Mouse (Mus musculus) ES-CJ7 (cell line): Measurements from ENCODE around the gene Dppa4.

Experiments
- DNase-seq: peaks from one replicate; pipeline ENCODE4 v3.0.0; 2011; ENCODE audit warnings: low read depth, low spot score

Dppa4 gene

DNA sequence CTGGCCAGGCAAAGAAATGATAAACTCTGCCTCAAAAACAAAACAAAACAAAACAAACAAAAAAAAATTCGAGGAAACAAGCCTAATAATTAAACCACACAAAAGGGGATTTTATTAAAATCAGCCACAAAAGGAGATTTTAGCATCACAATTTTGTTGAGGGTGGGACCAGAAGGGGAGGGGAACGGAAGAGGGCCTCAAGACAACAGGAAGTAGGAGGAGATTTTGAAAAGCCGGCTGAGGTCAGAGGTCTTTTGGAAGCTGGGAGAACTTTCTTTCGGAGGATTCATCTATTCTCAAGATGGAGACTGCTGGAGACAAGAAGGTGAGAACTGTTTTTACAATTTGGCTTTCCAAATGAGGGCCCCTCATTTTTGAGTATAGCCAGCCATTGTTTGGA is at the start of gene Dppa4:
Gene Dppa4 (plus strand): TSS at position 217 of the 400 bp plus-strand sequence.
- peak; percentile 74 for DNase-seq

DNA sequence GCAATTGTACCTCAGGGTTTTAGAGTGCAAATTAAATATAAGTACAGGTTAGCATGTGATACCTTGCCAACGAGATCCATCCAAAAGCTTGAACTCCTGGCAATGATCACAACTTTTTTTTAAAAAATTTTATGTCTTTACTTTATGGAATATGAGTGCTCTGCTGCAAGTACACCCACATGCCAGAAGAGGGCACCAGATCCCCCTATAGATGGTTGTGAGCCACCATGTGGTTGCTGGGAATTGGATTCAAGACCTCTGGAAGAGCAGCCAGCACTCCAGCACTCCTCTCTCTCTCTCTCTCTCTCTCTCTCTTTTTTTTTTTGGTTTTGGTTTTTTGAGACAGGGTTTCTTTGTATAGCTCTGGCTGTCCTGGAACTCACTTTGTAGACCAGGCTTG is 48.5 kb upstream of the Dppa4 start:
- peak; percentile 46 for DNase-seq

- DNase-seq: no peak
Measured at GRCm38 (mm10) chr16:48237676-48238075, 45.9 kb upstream of the Dppa4 start.

DNA sequence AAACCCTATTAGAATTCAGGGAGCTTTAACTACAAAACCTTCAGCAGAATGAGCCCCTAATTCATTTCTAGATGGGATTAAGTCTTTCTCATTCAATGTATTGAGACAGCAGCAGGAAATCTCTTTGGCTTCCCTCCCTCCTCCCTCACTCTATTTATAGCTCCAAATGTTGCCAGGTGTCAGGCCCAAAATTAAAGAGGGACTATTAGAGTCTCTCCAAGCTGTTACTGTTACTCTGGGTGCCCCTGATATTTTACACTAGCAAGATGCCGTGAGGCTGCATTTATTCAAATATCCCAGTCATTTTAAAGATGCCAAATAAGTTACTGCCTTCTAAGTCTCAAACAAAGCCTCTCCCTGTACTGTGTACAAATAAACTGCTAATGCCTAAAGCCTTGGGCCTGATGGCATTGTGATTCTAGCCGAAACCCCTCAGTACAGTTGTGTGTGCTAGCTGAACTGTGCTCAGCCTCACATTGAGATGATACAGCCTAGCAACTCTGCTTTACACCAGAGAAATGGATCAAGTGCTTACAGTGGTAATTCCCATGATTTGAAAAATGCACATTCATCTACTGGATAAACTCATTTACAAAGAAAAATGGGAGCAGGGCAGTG is 36.4 kb upstream of the Dppa4 start:
- DNase-seq: no peak

DNA sequence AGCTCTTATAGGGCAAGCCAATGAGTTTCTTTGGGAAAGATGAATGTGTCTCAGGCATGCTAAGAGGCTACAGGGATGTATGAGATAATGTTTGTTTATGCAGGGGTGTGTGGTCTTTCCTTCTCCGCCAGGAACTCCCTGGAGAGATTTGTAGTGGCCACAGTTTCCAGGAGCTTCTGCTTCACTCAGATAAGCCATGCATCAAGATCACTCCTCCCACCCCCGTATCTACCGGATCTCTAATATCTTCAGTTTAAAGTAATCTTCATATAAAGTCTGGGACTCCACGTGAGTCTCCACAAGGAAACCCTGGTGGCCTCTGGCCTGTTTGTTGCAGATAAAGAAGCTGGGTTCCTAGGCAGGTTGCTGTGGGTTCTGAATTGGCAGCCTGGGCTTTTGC is 30.7 kb upstream of the Dppa4 start:
- no peak for DNase-seq

- DNase-seq: no peak
Measured at GRCm38 (mm10) chr16:48254584-48254983, 28.9 kb upstream of the Dppa4 start.

- no peak for DNase-seq
Measured at GRCm38 (mm10) chr16:48259519-48259918, 24.0 kb upstream of the Dppa4 start.

DNA sequence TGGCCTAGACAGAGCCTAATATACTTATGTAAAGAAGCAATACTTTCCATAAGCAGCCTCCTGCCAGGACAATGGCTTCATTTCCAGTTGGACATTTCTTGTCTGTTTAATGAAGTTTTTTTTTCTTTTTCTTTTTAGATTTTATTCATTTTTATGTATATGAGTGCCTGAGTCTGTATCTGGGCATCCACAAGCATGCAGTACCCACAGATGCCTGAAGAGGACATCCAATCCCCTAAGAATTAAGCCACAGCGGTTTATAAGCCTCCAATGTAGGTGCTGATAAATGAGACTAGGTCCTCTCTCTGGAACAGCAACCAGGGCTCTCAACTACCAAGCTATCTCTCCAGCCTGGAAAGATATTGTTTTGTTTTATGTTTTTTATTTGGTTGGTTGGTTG is 20.6 kb upstream of the Dppa4 start:
- peak; percentile 29 for DNase-seq

- peak; percentile 20 for DNase-seq
Measured at GRCm38 (mm10) chr16:48265856-48266255, 17.7 kb upstream of the Dppa4 start.

GRCm38 (mm10) chr16:48276940-48277339 is 6.6 kb upstream of the Dppa4 start:
- no peak for DNase-seq

- no peak for DNase-seq
Measured at GRCm38 (mm10) chr16:48280883-48281282, 2.6 kb upstream of the Dppa4 start.

DNA sequence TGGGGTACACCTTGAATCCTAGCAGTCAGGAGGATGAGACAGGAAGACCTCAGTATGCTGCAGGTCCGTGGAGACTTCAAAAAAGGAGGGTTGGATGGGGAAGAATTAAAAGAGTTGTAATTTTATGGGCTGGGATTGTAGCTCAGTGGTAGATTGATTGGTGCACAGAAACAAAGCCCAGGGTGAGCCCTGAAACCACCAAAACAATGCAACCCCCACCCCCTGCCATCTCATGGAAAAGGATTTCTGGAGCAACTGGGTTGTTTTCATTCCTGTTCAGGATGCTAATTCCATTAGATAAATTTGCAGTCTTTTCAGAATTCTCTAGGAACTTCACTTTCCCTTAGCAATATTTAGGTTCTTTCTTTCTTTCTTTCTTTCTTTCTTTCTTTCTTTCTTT is 732 bp upstream of the Dppa4 start:
- peak; percentile 34 for DNase-seq

DNA sequence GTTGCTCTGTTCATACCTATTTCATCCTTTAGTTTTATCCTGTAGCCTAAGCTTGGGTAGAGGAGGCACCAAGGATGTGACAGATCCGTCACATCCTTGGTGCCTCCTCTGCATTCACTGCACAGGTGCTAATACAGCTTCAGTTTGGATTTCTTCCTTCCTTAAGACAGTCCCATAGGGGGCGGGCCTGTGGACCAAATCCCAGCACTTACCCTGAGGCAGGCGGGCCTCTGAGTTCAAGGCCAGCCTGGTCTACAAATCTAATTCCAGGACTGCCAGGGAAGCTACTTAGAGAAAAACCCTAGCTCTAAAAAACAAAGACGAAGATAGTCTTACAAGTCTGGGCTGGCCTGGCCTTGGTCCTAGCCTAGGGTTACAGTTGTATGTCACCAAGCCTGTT is 2.0 kb downstream of the Dppa4 start:
- DNase-seq: peak; percentile 53

- no peak for DNase-seq
Measured at GRCm38 (mm10) chr16:48297384-48298136, 14.0 kb downstream of the Dppa4 start.

GRCm38 (mm10) chr16:48299884-48300283 is 16.4 kb downstream of the Dppa4 start:
- DNase-seq: no peak

- peak; percentile 92 for DNase-seq
Measured at GRCm38 (mm10) chr16:48303509-48303908, 20.0 kb downstream of the Dppa4 start, which contains the start of gene Dppa2. Gene Dppa2, plus strand, starts transcription at chr16:48303908.

DNA sequence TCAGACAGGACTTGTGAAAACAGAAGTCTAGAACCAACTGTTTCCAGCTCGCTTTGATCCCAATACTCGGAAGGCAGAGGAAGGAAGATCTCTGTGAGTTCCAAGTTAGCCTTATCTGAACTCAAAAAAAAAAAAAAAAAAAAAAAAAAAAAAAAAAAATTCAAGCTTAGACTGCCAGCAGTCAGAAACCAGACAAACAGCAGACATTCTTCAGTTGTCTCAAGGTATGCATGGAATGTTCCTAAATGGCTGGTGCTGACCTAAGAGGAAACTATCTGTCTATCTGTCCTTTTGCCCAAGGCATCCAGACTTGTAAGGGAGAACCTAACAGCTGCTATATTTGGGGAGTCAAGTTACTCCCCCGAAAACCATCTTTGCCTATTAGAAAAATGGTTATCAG is 20.4 kb downstream of the Dppa4 start:
- peak; percentile 55 for DNase-seq

DNA sequence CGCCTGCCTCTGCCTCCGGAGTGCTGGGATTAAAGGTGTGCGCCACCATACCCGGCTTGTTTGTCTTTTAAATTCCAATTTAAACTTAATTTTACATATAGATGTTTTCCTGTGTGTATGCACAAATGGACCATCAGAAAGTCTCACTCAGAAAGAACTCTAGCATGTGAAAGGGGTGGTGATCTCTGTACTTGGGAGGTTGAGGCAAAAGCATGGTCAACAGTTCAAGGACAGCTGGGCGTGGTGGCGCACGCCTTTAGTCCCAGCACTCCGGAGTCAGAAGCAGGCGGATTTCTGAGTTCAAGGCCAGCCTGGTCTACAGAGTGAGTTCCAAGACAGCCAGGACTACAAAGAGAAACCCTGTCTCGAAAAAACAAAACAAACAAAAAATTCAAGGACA is 25.4 kb downstream of the Dppa4 start:
- DNase-seq: peak; percentile 97

DNA sequence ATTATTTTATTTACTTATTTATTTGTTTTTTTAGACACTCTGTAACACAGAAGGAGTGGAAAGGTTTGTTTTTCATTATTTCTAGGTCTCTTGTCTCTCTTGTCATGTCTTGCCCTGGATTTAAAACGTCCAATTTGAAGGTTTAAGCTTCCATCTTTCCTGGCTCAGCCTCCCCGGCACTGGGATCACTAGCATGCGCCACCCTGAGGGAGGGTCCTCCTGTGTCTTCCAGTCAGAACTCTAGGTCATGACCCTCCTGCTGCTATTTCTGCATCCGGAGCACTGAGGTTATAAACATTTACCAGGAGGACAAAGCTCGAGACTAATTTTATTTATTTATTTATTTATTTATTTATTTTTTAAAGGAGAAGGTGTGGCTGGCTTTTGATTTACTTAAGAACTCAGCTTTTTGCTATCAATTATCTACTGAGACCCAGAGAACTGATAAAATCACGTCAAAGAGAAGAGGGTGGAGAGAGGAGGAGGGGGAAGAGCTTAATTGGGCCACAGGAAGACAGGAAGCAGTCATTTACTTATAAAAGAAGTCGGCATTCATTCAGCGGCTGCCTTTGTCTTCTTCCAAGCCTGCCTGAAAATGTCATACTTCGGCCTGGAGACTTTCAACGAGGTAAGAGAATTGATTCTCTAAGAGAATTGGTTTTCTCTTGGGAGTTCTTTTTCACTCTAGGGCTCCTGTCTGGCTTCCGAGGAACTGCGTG is 26.5 kb downstream of the Dppa4 start:
- DNase-seq: peak; percentile 90

DNA sequence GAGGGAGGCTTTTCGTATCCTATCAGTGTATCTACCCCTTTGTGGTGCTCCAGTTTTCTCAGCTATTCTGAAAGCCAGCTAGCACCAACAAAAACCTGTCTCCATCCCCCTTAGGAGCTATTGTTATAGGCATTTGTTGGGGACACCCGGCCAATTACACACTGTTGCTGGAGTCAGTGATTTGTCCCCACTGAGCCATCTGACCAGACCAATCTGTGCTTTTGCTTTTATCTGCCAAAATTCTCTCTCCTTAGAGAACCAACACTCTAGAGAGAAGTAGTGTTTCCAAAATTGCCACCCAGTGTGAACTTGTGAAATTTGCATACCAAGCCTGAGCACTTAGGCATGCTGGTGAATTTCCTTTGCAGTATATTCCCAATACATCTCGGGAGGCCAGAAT is 31.8 kb downstream of the Dppa4 start:
- no peak for DNase-seq

DNA sequence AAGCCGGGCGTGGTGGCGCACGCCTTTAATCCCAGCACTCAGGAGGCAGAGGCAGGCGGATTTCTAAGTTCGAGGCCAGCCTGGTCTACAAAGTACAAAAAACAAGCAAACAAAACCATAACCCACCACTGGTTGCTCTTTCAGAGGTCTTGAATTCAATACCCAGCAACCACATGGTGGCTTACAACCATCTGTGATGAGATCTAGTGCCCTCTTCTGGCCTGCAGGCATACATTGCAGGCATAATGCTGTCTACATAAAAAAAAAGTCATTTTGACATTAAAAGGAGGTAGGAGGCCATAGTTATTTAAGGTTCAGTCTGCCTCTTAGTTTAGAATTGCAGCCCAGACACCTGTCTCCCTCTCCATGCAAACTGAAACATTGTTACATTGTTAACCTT is 37.2 kb downstream of the Dppa4 start:
- peak; percentile 77 for DNase-seq

DNA sequence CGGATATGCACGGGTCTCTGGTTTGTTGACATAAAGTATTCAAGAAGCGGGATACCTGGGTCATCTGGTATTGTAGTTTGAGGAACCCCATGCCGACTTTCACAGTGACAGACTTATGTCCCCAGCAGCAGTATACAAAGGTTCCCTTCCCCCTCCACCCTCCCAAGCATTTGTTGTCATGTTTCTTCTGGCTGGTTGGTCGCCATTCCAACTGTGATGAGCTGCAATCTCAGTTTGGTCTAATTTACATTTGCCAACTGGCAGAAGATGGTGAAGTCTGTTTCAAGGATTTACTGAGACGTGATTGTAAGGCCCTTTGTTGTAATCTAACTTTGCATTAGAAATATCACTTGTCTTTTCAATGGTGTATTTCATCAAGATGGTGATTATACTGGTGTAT is 39.6 kb downstream of the Dppa4 start:
- no peak for DNase-seq
